9 mouse cellular contexts compared by ENCODE assay signal in the genomic region with DNA sequence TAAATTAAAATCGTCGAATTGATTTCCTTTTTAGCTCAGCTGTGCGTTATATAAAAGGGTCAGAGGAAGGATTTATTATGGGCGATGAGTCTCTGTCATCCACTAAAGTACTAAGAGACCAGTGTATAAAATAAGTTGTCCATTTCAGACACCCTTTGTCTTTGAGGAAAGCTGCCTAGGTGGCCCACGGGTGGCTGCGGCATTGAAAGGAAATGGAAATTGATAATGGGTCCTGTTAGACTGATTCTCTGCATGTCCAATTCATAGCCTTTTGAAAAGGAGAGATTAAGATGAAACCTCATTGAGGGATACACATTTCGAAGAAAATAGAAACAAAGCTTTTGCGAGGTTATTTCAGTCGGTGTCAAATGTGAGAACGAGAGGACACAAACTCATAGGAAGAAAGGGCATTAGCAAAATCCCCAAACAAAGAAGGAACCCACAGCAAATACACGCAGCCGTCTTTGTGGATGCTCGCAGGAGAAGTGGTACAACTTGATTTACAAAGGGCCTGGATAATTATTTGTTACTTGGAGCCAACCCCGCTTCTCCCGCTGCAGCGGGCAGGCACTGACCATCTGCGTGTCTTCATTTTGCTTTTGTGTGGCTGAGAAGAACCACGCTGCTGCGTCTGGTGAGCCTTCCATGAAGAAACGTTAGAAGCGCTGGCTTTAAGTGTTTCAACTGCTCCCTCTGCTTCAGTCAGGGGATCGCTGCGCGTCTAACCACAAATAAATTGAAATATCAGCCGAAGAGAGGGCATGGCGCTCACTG.
DNase-seq lines count a peak whose midpoint lies in the region; ATAC-seq and TF ChIP-seq lines count a peak whose summit lies in the region.
"Had no signal": no experiment of that assay in that cellular context is flagged by ENCODE, and none has a peak within 500 bp of the region (broad histone marks: within the 10 kb centered on the region; RNA-seq: fewer than 3 reads in every experiment).

No protein-coding gene starts in this region.

- no peaks in the 10 kb centered on the region for H3K27me3 ChIP-seq in cerebellum, adult 2 months (ENCODE audit: control insufficient read depth, insufficient read depth, low read length)
- no peaks in the 10 kb centered on the region for H3K27me3 ChIP-seq in forebrain, embryonic 14.5 days (replicated peaks; ENCODE audit: control insufficient read depth, insufficient read depth, low read length)
- peaks cover 20% of the 10 kb centered on the region; the same call in 1 of the 2 replicates for H3K27me3 ChIP-seq in midbrain, embryonic 14.5 days (ENCODE audit: control insufficient read depth, insufficient read depth, low read length)

- ATAC-seq in forebrain, embryonic 14.5 days, result peak; percentile 88
- ATAC-seq in midbrain, embryonic 14.5 days (ENCODE audit: low FRiP score, low TSS enrichment), result peak; percentile 72; the same call in 1 of the 2 replicates
- no peak for ATAC-seq in erythroid progenitor cell, adult 5-6 weeks (replicated peaks; ENCODE audit: low FRiP score, poor library complexity, severe bottlenecking)

- no peak for TF ChIP-seq POLR2A in cerebellum, adult 2 months (IDR thresholded peaks at IDR 0.05; ENCODE audit: borderline replicate concordance, insufficient read depth, low read length)

- 29% methylated on average over 26 of the region's 26 CpGs for WGBS in cerebellum, adult 2 months
- WGBS in forebrain, embryonic 14.5 days, result 26% methylated on average over 26 of the region's 26 CpGs
- 7% methylated on average over 26 of the region's 26 CpGs for WGBS in midbrain, embryonic 14.5 days

- H3K9me3 ChIP-seq in forebrain, embryonic 14.5 days (replicated peaks; ENCODE audit: control insufficient read depth, low read length), result no peaks in the 10 kb centered on the region
- no peaks in the 10 kb centered on the region for H3K9me3 ChIP-seq in midbrain, embryonic 14.5 days (ENCODE audit: control insufficient read depth, low read length)

- peak overlapping the region; percentile 51 for H3K9ac ChIP-seq in forebrain, embryonic 14.5 days (ENCODE audit: low read length)
- peak overlapping the region; percentile 51 for H3K9ac ChIP-seq in midbrain, embryonic 14.5 days (replicated peaks; ENCODE audit: low read length)

- no peaks in the 10 kb centered on the region for H3K36me3 ChIP-seq in forebrain, embryonic 14.5 days (ENCODE audit: control insufficient read depth, insufficient read depth, low read length)
- no peaks in the 10 kb centered on the region for H3K36me3 ChIP-seq in midbrain, embryonic 14.5 days (ENCODE audit: control insufficient read depth, insufficient read depth, low read length)

- peak overlapping the region; percentile 36 for H3K4me2 ChIP-seq in forebrain, embryonic 14.5 days (ENCODE audit: low read length)
- peak overlapping the region; percentile 49 for H3K4me2 ChIP-seq in midbrain, embryonic 14.5 days (ENCODE audit: low read length)

- TF ChIP-seq CTCF in cerebellum, adult 2 months (IDR thresholded peaks at IDR 0.05; ENCODE audit: borderline replicate concordance, insufficient read depth, low read depth, low read length), result no peak

- DNase-seq in cerebellum, adult 2 months, result peak; percentile 27 to 29
- DNase-seq in cerebellum, adult 9-11 months, result no peak
- DNase-seq in brain, adult 2 months (ENCODE audit: low read depth, low spot score), result peak; percentile 40
- peak; percentile 78 for DNase-seq in forebrain, embryonic 14.5 days (ENCODE audit: low spot score)
- peak; percentile 73 for DNase-seq in midbrain, embryonic 14.5 days
- no peak for DNase-seq in spleen, adult 18-20 months
- DNase-seq in heart, adult 18-20 months, result no peak
- DNase-seq: kidney, adult 8-10 months had no signal

- H3K4me1 ChIP-seq in cerebellum, adult 2 months (ENCODE audit: control insufficient read depth, insufficient read depth, low read length), result no peaks in the 10 kb centered on the region
- peaks cover 11% of the 10 kb centered on the region for H3K4me1 ChIP-seq in forebrain, embryonic 14.5 days (ENCODE audit: control insufficient read depth, insufficient read depth, low read length)
- 0 out of 2 replicates have a peak, but pooled peaks cover 3% of the 10 kb centered on the region for H3K4me1 ChIP-seq in midbrain, embryonic 14.5 days (ENCODE audit: control insufficient read depth, insufficient read depth, low read length)

- peak overlapping the region; percentile 33 for H3K4me3 ChIP-seq in cerebellum, adult 2 months (replicated peaks; ENCODE audit: insufficient read depth, low read depth, low read length)
- H3K4me3 ChIP-seq in forebrain, embryonic 14.5 days (ENCODE audit: low read depth, low read length), result no peak overlapping the region; the same call in 1 of the 2 replicates
- peak overlapping the region; percentile 11; the same call in 1 of the 2 replicates for H3K4me3 ChIP-seq in midbrain, embryonic 14.5 days (replicated peaks; ENCODE audit: low read depth, low read length)

- H3K27ac ChIP-seq in cerebellum, adult 2 months (ENCODE audit: insufficient read depth, low read length), result no peak overlapping the region
- H3K27ac ChIP-seq in forebrain, embryonic 14.5 days (ENCODE audit: low read depth, low read length), result peak overlapping the region; percentile 63
- H3K27ac ChIP-seq in midbrain, embryonic 14.5 days (replicated peaks; ENCODE audit: low read depth, low read length), result peak overlapping the region; percentile 70

Comparison
In these comparisons a context has a peak if more than half of its experiments do, and no peak if none do; other contexts are left out.
1. DNase-seq: peak in cerebellum, adult 2 months (2 of 2), brain, adult 2 months (single experiment), forebrain, embryonic 14.5 days (single experiment) and midbrain, embryonic 14.5 days (single experiment); none in cerebellum, adult 9-11 months (single experiment), spleen, adult 18-20 months (0 of 2) and heart, adult 18-20 months (0 of 2).